Mouse (Mus musculus) heart, embryonic 11.5 days (tissue): Measurements from ENCODE around the gene Usp49. TPM values are rescaled to one million over a fixed set of nuclear protein-coding genes. Genes with fewer than 3 reads are reported as not detected.

ENCODE experiments used
- ATAC-seq: fragments of 200-750 bp; cut with Nextera tagmentation; replicated peaks from 2 replicates; pipeline ENCODE4 v1.8.0; 2017; ENCODE audit warnings: moderate library complexity; ENCODE audit not compliant: insufficient number of reproducible peaks, low FRiP score, low TSS enrichment
- H3K27ac ChIP-seq: fragments of 300-500 bp; sonication (generic); 2 replicates; pipeline ENCODE4 v1.5.1; 2014; ENCODE audit warnings: mild to moderate bottlenecking, low read depth, low read length
- H3K27me3 ChIP-seq: fragments of 300-500 bp; sonication (generic); 2 replicates; pipeline ENCODE4 v1.6.1; 2014; ENCODE audit warnings: mild to moderate bottlenecking, low read length, mixed read lengths; ENCODE audit not compliant: control insufficient read depth, insufficient read depth
- H3K36me3 ChIP-seq: fragments of 300-500 bp; sonication (generic); 2 replicates; pipeline ENCODE4 v1.6.1; 2014; ENCODE audit warnings: mild to moderate bottlenecking, low read length, moderate library complexity, mixed read lengths; ENCODE audit not compliant: control insufficient read depth, insufficient read depth
- H3K4me1 ChIP-seq: fragments of 300-500 bp; sonication (generic); 2 replicates; pipeline ENCODE4 v1.6.1; 2014; ENCODE audit warnings: low read length; ENCODE audit not compliant: control insufficient read depth, insufficient read depth
- H3K4me2 ChIP-seq: fragments of 300-500 bp; sonication (generic); 2 replicates; pipeline ENCODE4 v1.6.1; 2014; ENCODE audit warnings: mild to moderate bottlenecking, moderate library complexity
- H3K4me3 ChIP-seq: fragments of 300-500 bp; sonication (generic); 2 replicates; pipeline ENCODE4 v1.5.1; 2014; ENCODE audit warnings: low read depth, low read length
- H3K9ac ChIP-seq: fragments of 300-500 bp; sonication (generic); 2 replicates; pipeline ENCODE4 v1.6.1; 2014; ENCODE audit warnings: mild to moderate bottlenecking, low read depth, low read length, moderate library complexity
- H3K9me3 ChIP-seq: fragments of 300-500 bp; sonication (generic); replicated peaks from 2 replicates; pipeline ENCODE4 v1.6.1; 2016; ENCODE audit warnings: low read length; ENCODE audit not compliant: control insufficient read depth
- WGBS: fragments of 180-500 bp; shearing (Covaris S2); extraction: QIAGEN DNeasy Blood & Tissue Kit; methylation state at CpG from one replicate; pipeline ENCODE4 v1.1.7; 2014; ENCODE audit not compliant: insufficient replicate concordance; 5-methylcytosine and 5-hydroxymethylcytosine counted together
- polyA plus RNA-seq: library from polyadenylated mRNA; unstranded; fragments of >200 nt; fragmentation: Nextera tagmentation; extraction: Ambion mirVana; gene quantifications from 2 replicates; pipeline ENCODE4 v1.2.1, GENCODE M21; 2014

Usp49 gene
- polyA plus RNA-seq, result 2.7 and 3.7 TPM in 2 replicates

DNA sequence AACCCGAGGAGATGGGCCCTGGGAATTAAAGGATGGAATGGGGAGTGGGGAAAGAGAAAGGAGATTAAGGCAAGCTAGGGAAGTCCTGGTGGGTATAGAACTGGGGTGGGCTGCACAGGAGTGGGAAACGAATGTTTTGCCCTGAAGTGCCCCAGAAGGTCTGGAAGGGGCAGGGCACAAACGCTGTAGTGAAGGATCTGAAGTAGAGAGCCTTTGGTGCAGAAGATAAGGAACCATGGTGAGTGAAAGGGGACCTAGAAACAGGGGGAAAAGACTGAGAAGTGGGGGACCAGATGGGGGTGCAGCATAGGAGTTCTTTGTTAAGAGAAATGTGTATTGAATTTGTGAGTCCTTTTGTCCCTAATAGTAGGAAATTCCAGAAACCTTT lies at the start of gene Usp49:
Gene Usp49 (plus strand): TSS at position 13 of the 388 bp plus-strand sequence.
- WGBS, result 2% methylated on average over 3 of the region's 3 CpGs
- Histone ChIP-seq H3K4me3 (peak within 1 kb of the TSS; percentile 80), H3K4me2 (peak within 1 kb of the TSS; percentile 93), H3K9me3 (no peaks in the 10 kb centered on the region), H3K4me1 (peaks cover 15% of the 10 kb centered on the region), H3K27me3 (no peaks in the 10 kb centered on the region), H3K27ac (peak within 1 kb of the TSS; percentile 92), H3K9ac (peak within 1 kb of the TSS; percentile 86), H3K36me3 (no peaks in the 10 kb centered on the region)
- ATAC-seq, result no peak

DNA sequence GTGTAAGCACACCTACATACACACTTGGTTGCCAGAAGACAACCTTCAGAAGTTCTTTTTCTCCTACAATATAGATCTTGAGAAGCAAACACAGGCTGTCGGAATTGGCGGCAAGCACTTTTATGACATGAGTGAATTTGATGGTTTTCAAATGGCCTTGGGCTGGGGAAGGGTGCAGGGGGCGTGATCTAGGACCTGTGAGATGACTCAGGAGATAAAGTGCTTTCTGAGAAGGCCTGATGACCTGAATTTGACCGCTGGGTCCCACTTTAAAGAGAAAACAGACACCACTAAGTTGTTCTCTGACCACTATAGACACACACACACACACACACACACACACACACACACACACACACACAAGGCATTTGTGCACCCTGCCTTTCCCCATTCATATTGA lies 49.5 kb upstream of the Usp49 start:
- Histone ChIP-seq H3K4me1 (no peaks in the 10 kb centered on the region), H3K4me2 (no peak overlapping the region)
- WGBS, result 86% methylated on average over 4 of the region's 4 CpGs

DNA sequence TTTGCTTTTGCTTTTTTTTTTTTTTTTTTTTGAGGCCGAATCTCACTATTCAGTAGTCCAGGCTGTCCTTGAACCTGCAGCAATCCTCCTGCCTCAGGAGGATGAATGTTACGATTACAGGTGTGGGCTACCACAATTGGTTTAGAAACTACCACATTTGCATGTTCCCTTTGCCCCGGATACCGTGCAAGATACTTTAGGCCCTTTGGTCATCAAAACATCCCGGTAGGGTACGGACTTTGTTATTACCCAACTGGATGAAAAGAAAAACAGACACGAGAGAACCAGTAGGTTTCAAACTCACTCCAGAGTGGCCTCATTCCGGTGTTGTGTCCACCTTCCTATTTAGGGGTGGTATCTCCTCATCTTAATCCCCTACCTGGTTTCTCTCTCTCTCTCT lies 42.0 kb upstream of the Usp49 start:
- peaks cover 12% of the 10 kb centered on the region; the same call in 1 of the 2 replicates for H3K4me1 ChIP-seq
- H3K4me3 ChIP-seq, result no peak overlapping the region
- no peak overlapping the region for H3K4me2 ChIP-seq
- H3K9ac ChIP-seq, result no peak overlapping the region
- no peak for ATAC-seq
- H3K9me3 ChIP-seq, result no peaks in the 10 kb centered on the region
- no peaks in the 10 kb centered on the region for H3K27me3 ChIP-seq
- no peaks in the 10 kb centered on the region for H3K36me3 ChIP-seq
- 79% methylated on average over 8 of the region's 8 CpGs for WGBS
- H3K27ac ChIP-seq, result no peak overlapping the region

More for the DNA sequence above, 49.5 kb upstream of the Usp49 start:
- H3K9me3 ChIP-seq, result no peaks in the 10 kb centered on the region
- no peak overlapping the region for H3K9ac ChIP-seq
- no peak for ATAC-seq
- H3K36me3 ChIP-seq, result no peaks in the 10 kb centered on the region
- H3K27ac ChIP-seq, result no peak overlapping the region
- no peaks in the 10 kb centered on the region for H3K27me3 ChIP-seq
- no peak overlapping the region for H3K4me3 ChIP-seq

DNA sequence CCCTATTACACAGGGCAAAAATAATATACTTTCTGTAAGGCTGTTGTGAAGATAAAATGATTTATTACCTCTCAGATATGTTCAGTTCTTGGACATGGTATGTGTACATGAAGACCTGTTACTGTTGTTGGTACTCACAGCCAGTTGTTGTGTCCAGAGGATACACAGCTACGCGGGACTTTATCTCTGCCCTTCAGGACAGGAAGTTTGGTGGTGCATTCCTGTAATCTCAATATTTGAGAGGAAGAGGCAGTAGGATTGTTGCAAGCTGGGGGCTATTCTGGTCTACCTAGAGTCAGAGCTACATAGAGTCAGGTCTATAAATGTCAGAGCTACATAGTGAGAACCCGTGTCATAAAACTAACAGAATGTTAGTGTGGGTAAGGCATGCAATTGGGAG lies 39.4 kb upstream of the Usp49 start:
- ATAC-seq, result no peak
- no peak overlapping the region for H3K9ac ChIP-seq
- no peak overlapping the region for H3K4me3 ChIP-seq
- 0 out of 2 replicates have a peak, but pooled peaks cover 2% of the 10 kb centered on the region for H3K36me3 ChIP-seq
- H3K4me1 ChIP-seq, result peaks cover 13% of the 10 kb centered on the region; the same call in 1 of the 2 replicates
- no peaks in the 10 kb centered on the region for H3K9me3 ChIP-seq
- 56% methylated on average over 3 of the region's 3 CpGs for WGBS
- H3K27ac ChIP-seq, result no peak overlapping the region
- no peak overlapping the region for H3K4me2 ChIP-seq
- H3K27me3 ChIP-seq, result no peaks in the 10 kb centered on the region

DNA sequence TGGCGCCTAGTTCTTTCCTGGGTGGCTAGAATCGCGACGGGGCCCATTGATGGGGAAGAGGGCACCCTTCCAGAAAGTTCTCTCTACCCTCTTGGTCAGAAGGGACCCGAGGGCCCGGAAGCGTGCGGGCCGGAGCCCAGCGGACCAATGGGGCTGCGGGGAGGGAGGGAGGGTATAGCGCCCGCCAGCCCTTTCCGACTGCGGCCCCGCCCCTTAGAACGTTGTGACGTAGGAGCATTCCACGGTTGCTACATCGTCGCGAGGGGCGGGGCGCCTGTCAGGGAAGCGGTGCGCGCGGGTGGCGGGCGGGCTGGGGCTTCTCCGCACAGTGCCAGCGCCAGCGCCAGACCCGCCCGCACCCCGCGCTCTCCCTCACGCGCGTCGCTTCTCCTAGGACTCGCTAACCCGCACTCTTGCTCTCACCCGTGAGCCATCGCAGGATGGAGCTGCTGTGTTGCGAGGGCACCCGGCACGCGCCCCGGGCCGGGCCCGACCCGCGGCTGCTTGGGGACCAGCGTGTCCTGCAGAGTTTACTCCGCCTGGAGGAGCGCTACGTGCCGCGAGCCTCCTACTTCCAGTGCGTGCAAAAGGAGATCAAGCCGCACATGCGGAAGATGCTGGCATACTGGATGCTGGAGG lies 37.2 kb upstream of the Usp49 start:
- peak overlapping the region; percentile 93 for H3K4me3 ChIP-seq
- peak overlapping the region; percentile 97 for H3K27ac ChIP-seq
- WGBS, result under 1% methylated on average over 56 of the region's 63 CpGs

DNA sequence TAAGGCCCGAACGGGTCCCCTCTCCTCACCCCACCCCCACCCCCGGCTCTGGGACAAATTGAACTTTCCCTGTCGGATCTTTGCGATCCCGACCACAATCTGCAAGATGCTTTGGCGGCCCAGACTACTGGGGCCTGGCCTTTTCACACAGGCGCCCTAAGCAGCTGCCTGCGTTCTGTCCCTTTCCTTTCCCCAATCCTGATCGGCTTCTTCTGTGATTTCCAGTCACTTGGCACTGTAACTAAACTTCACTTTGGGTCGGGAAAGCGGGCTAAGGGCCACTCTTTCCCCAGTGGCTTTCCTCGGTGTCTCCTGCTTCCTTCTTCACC lies 36.7 kb upstream of the Usp49 start:
- Histone ChIP-seq H3K4me1 (peaks cover 38% of the 10 kb centered on the region), H3K27ac (peak overlapping the region; percentile 97), H3K27me3 (no peaks in the 10 kb centered on the region), H3K4me3 (peak overlapping the region; percentile 93), H3K4me2 (peak overlapping the region; percentile 96), H3K36me3 (peaks cover 11% of the 10 kb centered on the region), H3K9me3 (no peaks in the 10 kb centered on the region), H3K9ac (peak overlapping the region; percentile 97)
- WGBS, result 2% methylated on average over 13 of the region's 13 CpGs
- no peak for ATAC-seq

More for the DNA sequence above, 37.2 kb upstream of the Usp49 start:
- ATAC-seq, result peak; percentile 81
- H3K9me3 ChIP-seq, result no peaks in the 10 kb centered on the region
- H3K4me2 ChIP-seq, result peak overlapping the region; percentile 96
- H3K27me3 ChIP-seq, result no peaks in the 10 kb centered on the region
- peaks cover 8% of the 10 kb centered on the region; the same call in 1 of the 2 replicates for H3K36me3 ChIP-seq
- peaks cover 34% of the 10 kb centered on the region for H3K4me1 ChIP-seq
- peak overlapping the region; percentile 97 for H3K9ac ChIP-seq

DNA sequence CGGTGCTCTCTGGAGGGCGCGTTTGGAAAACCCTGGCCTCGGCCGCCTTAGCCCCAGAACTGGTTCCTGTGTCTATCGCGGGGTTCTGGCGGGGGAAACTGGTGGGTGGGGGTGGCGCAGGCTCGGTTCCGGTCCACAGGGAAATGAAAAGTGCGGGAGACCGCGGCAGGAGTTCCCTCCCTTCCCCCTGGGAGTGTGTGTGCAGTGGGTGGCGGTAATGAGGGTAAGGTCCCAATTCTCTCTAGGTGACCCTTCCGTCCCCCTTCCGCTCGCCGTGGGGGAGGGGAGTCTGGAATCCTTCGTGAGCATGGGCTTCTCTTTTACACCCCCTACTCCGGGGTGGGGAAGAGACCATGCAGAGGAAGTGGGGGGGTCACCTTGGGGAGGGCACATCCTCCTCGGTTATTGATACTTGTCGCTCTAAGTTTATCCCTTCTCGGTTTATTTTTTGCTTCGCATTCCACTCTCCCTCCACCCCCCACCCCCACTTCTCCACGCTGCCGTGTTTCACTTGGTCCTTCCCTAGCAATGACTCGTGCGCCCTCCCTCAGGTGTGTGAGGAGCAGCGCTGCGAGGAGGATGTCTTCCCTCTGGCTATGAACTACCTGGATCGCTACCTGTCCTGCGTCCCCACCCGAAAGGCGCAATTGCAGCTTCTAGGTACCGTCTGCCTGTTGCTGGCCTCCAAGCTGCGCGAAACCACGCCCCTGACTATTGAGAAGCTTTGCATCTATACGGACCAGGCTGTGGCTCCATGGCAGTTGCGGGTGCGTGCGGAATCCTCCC lies 36.1 kb upstream of the Usp49 start:
- H3K27ac ChIP-seq, result peak overlapping the region; percentile 97
- H3K9me3 ChIP-seq, result no peaks in the 10 kb centered on the region
- no peak for ATAC-seq
- peak overlapping the region; percentile 97 for H3K9ac ChIP-seq
- peaks cover 38% of the 10 kb centered on the region for H3K4me1 ChIP-seq
- H3K4me3 ChIP-seq, result peak overlapping the region; percentile 93
- H3K27me3 ChIP-seq, result no peaks in the 10 kb centered on the region
- peak overlapping the region; percentile 96 for H3K4me2 ChIP-seq
- under 1% methylated on average over 37 of the region's 43 CpGs for WGBS
- H3K36me3 ChIP-seq, result peaks cover 11% of the 10 kb centered on the region

DNA sequence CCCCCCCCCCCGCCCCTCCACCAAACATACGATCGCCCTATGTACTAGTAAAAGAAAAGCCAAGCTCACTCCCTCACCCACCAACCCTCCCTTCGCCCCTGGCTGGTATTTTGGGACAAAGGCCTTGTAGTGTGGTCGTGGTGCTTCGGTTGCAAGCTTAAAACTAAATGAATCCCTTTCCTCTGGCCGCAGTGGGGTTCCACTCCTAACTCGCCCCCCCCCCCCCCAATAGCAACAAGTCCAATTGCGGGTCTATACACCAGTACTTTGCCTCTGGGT lies 35.6 kb upstream of the Usp49 start:
- peaks cover 11% of the 10 kb centered on the region for H3K36me3 ChIP-seq
- H3K27ac ChIP-seq, result peak overlapping the region; percentile 97
- peak overlapping the region; percentile 97 for H3K9ac ChIP-seq
- H3K27me3 ChIP-seq, result no peaks in the 10 kb centered on the region
- 0% methylated on average over 8 of the region's 9 CpGs for WGBS
- no peak for ATAC-seq
- peak overlapping the region; percentile 96 for H3K4me2 ChIP-seq
- peaks cover 40% of the 10 kb centered on the region for H3K4me1 ChIP-seq
- H3K9me3 ChIP-seq, result no peaks in the 10 kb centered on the region
- H3K4me3 ChIP-seq, result peak overlapping the region; percentile 93
